Mouse (Mus musculus): ENCODE data around the gene Sf3a1. TPM values are rescaled to one million over a fixed set of nuclear protein-coding genes. Genes with fewer than 3 reads are reported as not detected.
"Not testable (repeated sequence)": the region's sequence is repeated elsewhere in the genome, so short reads cannot be mapped to it uniquely, and the experiment has no call there.

Gene Sf3a1
- polyA plus RNA-seq, 1 experiment from 2014 or later = 12.6 TPM

DNA sequence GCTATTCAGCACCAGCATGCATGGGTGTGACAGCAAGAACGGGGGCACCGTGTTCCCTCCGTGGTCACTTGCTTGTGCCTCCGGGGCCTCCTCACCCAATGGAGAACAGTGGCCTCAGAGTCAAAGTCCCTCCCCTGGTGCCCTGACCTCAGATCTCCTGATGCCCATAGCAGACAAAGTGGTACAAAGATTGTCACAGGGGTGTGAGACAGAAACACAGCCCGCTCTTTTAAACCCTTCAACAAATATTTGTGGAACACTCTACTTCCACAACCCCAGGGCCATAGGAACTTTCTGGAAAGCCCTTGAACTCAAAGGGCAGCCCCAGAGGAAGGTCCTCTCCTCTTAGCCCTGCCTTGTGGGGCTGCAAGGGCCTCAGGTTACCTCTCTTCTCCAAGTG lies 37.9 kb upstream of the Sf3a1 start:
- Histone ChIP-seq H3K4me3 (ENCODE audit: low read depth, low read length) (no peak overlapping the region), H3K9ac (replicated peaks; ENCODE audit: low read depth) (no peak overlapping the region), H3K4me2 (replicated peaks; ENCODE audit: low read depth, low read length) (no peak overlapping the region), H3K27me3 (replicated peaks; ENCODE audit: insufficient read depth, low read length) (no peaks in the 10 kb centered on the region), H3K36me3 (ENCODE audit: insufficient read depth, low read length) (no peaks in the 10 kb centered on the region), H3K9me3 (ENCODE audit: low read length) (no peaks in the 10 kb centered on the region; the same call in 1 of the 2 replicates), H3K27ac (ENCODE audit: low read length) (peak overlapping the region; percentile 33; the same call in 1 of the 2 replicates), H3K4me1 (ENCODE audit: insufficient read depth, low read depth, low read length) (peaks cover 5% of the 10 kb centered on the region; the same call in 1 of the 2 replicates)
- TF ChIP-seq EP300 (IDR thresholded peaks at IDR 0.05) = no peak
- TF ChIP-seq CTCF (IDR thresholded peaks at IDR 0.05) = no peak
- 45% methylated on average over 5 of the region's 5 CpGs for WGBS
- DNase-seq (ENCODE audit: low spot score) = no peak
- ATAC-seq = peak; percentile 37

DNA sequence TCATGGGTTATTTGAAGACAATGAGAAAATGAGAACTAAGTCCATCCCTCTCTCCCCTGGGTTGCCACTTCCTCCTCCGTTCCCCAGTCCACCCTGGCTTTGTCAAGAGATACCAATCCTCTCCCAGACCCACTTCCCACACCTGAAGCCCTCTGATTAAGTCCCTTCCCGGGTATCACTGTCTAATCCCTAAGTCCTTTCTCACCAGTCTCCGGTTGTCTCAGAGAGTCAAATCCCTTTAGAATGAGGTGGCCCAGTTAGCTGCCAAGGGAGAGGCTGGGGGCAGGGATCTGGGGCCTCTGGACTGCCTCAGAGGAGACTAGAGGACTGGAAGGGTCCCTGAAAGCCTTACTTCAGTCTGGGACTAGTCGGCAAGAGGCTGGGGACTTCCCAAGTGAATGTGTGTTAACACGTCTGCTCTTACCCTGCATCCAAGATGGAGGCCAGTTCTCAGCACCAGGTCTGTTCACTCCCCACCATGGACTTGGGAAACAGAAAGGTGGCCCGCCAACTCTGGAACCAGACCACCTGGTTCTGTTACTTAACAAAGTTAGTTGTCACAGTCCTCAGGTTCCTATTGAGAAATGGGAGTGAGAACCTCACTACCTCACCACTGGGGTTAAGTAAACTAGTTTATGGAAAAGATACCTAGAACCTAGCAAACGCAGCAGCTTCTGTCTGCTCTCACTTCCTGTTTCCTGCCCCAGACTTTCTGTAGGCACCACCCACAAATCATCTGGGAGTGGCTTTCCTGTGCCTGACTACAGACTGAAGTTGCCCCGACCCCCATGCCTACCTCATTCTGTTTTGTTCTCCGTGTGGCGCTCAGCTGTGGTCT lies 37.2 kb upstream of the Sf3a1 start, which contains the start of gene Sec14l2:
TSS of gene Sec14l2 (minus strand) at position 674 of the 838 bp plus-strand sequence.
- Histone ChIP-seq H3K9ac (replicated peaks; ENCODE audit: low read depth) (no peak within 1 kb of the TSS), H3K4me3 (ENCODE audit: low read depth, low read length) (no peak within 1 kb of the TSS), H3K4me2 (replicated peaks; ENCODE audit: low read depth, low read length) (no peak within 1 kb of the TSS), H3K27ac (ENCODE audit: low read length) (peak within 1 kb of the TSS; percentile 47), H3K9me3 (ENCODE audit: low read length) (no peaks in the 10 kb centered on the region; the same call in 1 of the 2 replicates), H3K27me3 (replicated peaks; ENCODE audit: insufficient read depth, low read length) (no peaks in the 10 kb centered on the region), H3K4me1 (ENCODE audit: insufficient read depth, low read depth, low read length) (no peaks in the 10 kb centered on the region), H3K36me3 (ENCODE audit: insufficient read depth, low read length) (no peaks in the 10 kb centered on the region)
- TF ChIP-seq EP300 (IDR thresholded peaks at IDR 0.05) (no peak), CTCF (IDR thresholded peaks at IDR 0.05) (no peak)
- 64% methylated on average over 10 of the region's 10 CpGs for WGBS
- peak; percentile 13; the same call in 1 of the 2 replicates for ATAC-seq
- DNase-seq (ENCODE audit: low spot score) = peak; percentile 54

DNA sequence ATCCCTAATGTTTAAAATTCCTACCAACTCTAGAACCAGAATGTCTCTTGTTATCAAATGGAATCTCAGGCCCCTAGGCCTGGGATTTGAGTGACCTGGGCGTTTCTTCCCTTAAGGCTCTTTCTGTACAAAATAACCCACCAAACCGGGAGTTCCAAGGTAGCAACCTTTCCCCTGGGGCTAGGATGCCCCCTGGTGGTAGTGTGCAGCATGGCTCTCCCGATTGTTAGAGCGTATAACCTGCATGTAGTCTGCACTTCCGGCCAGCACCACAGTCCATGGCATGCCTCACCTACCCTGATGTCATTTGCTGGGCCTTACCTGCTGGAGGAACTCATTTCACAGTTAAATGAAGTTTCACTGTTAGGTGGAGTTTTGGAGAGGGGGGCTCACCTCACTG lies 36.2 kb upstream of the Sf3a1 start:
- TF ChIP-seq EP300 (IDR thresholded peaks at IDR 0.05) (no peak), CTCF (IDR thresholded peaks at IDR 0.05) (peak; percentile 88)
- 63% methylated on average over 5 of the region's 5 CpGs for WGBS
- H3K4me1 ChIP-seq (ENCODE audit: insufficient read depth, low read depth, low read length) = no peaks in the 10 kb centered on the region
- H3K4me2 ChIP-seq (replicated peaks; ENCODE audit: low read depth, low read length) = no peak overlapping the region
- DNase-seq (ENCODE audit: low spot score) (peak; percentile 69), ATAC-seq (peak; percentile 37)
- H3K9me3 ChIP-seq (ENCODE audit: low read length) = no peaks in the 10 kb centered on the region; the same call in 1 of the 2 replicates
- H3K36me3 ChIP-seq (ENCODE audit: insufficient read depth, low read length) = no peaks in the 10 kb centered on the region
- no peak overlapping the region for H3K9ac ChIP-seq (replicated peaks; ENCODE audit: low read depth)
- no peaks in the 10 kb centered on the region for H3K27me3 ChIP-seq (replicated peaks; ENCODE audit: insufficient read depth, low read length)
- no peak overlapping the region for H3K4me3 ChIP-seq (ENCODE audit: low read depth, low read length)
- no peak overlapping the region; the same call in 1 of the 2 replicates for H3K27ac ChIP-seq (ENCODE audit: low read length)

DNA sequence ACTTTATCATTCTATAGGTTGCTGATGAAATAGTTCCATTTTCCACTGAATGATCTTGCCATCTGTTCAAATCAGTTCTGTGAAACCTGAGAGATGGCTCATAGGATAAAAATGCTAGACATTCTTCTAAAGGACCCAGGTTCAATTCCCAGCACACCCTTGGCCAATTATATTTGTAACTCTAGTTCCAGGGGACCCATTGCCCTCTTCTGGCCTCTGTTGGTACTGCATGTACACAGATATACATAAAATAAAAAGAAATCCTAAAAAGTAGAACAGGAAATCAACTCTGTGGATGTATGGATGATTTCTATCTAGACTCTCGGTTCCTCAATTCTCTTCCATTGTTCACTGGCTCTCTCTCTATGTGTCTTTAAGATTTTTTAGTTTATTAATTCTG lies 33.1 kb upstream of the Sf3a1 start:
- no peaks in the 10 kb centered on the region for H3K4me1 ChIP-seq (ENCODE audit: insufficient read depth, low read depth, low read length)
- H3K4me3 ChIP-seq (ENCODE audit: low read depth, low read length) = no peak overlapping the region
- H3K36me3 ChIP-seq (ENCODE audit: insufficient read depth, low read length) = no peaks in the 10 kb centered on the region
- DNase-seq (ENCODE audit: low spot score) = no peak
- 85% methylated on average over 1 of the region's 1 CpGs for WGBS
- TF ChIP-seq EP300 (IDR thresholded peaks at IDR 0.05) (no peak), CTCF (IDR thresholded peaks at IDR 0.05) (peak; percentile 35)
- no peaks in the 10 kb centered on the region; the same call in 1 of the 2 replicates for H3K9me3 ChIP-seq (ENCODE audit: low read length)
- H3K27ac ChIP-seq (ENCODE audit: low read length) = no peak overlapping the region
- ATAC-seq = no peak
- H3K9ac ChIP-seq (replicated peaks; ENCODE audit: low read depth) = no peak overlapping the region
- no peak overlapping the region for H3K4me2 ChIP-seq (replicated peaks; ENCODE audit: low read depth, low read length)
- no peaks in the 10 kb centered on the region for H3K27me3 ChIP-seq (replicated peaks; ENCODE audit: insufficient read depth, low read length)

DNA sequence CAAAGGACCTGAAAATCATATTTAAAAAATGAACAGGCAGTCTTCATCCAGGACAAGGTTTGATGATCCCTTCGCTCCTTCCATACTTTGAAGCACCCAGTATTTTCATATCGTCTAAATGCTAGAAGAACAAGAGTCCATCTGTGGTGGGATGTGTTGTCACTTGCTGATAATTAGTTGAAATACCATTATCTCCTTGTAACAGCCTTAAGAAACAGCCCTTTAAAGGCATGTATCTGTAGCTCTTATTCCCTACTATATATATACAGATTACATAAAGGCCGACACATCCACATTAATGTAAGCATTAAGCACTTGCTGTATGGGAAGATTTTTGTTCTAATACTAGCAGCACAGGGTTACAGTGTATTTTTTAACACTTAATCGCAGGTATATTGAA lies 31.7 kb upstream of the Sf3a1 start:
- H3K27ac ChIP-seq (ENCODE audit: low read length); H3K9me3 ChIP-seq (ENCODE audit: low read length); H3K9ac ChIP-seq (replicated peaks; ENCODE audit: low read depth); H3K4me3 ChIP-seq (ENCODE audit: low read depth, low read length); ATAC-seq; DNase-seq (ENCODE audit: low spot score); H3K27me3 ChIP-seq (replicated peaks; ENCODE audit: insufficient read depth, low read length); H3K4me1 ChIP-seq (ENCODE audit: insufficient read depth, low read depth, low read length); H3K4me2 ChIP-seq (replicated peaks; ENCODE audit: low read depth, low read length); H3K36me3 ChIP-seq (ENCODE audit: insufficient read depth, low read length): not testable (repeated sequence)
- 94% methylated on average over 4 of the region's 4 CpGs for WGBS

DNA sequence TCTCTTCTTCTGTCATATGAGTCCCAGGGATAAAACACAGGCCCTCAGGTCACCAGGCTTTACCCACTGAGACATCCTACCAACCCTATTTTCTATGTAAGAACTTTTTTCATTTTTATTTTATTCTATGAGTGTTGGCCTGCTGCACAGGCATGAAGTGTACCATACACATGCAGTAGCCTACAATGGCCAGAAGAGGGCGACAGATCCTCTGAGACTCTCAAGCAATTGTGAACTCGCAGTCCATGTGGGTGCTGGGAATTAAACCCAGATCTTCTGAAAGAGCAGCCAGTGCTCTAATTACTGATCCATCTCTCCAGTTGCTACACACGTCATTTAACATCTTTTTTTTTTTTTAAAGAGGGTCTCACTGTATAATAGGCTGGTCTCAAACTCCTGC lies 26.7 kb upstream of the Sf3a1 start:
- Histone ChIP-seq H3K27ac (ENCODE audit: low read length) (no peak overlapping the region), H3K4me2 (replicated peaks; ENCODE audit: low read depth, low read length) (no peak overlapping the region), H3K4me3 (ENCODE audit: low read depth, low read length) (no peak overlapping the region), H3K27me3 (replicated peaks; ENCODE audit: insufficient read depth, low read length) (no peaks in the 10 kb centered on the region), H3K9me3 (ENCODE audit: low read length) (no peaks in the 10 kb centered on the region), H3K9ac (replicated peaks; ENCODE audit: low read depth) (no peak overlapping the region), H3K36me3 (ENCODE audit: insufficient read depth, low read length) (peaks cover 3% of the 10 kb centered on the region; the same call in 1 of the 2 replicates), H3K4me1 (ENCODE audit: insufficient read depth, low read depth, low read length) (peaks cover 10% of the 10 kb centered on the region; the same call in 1 of the 2 replicates)
- TF ChIP-seq EP300 (IDR thresholded peaks at IDR 0.05) (no peak), CTCF (IDR thresholded peaks at IDR 0.05) (peak; percentile 74)
- DNase-seq (ENCODE audit: low spot score) = no peak
- ATAC-seq = no peak
- WGBS = 54% methylated on average over 3 of the region's 3 CpGs

Data from lung, postnatal 0 days (tissue).